Mouse (Mus musculus) right cerebral cortex, adult 18-20 months (tissue): ENCODE data around the gene Lrit3.
"Not testable (repeated sequence)": the region's sequence is repeated elsewhere in the genome, so short reads cannot be mapped to it uniquely, and the experiment has no call there.

ENCODE experiments used
- DNase-seq: peaks from one replicate; pipeline ENCODE4 v3.0.0; 2022; ENCODE audit warnings: mixed read lengths

The Lrit3 gene

GRCm38 (mm10) chr3:129766971-129767794 is 36.6 kb downstream of the Lrit3 start:
- no peak for DNase-seq

GRCm38 (mm10) chr3:129766106-129766505 is 37.7 kb downstream of the Lrit3 start:
- DNase-seq = no peak

- not testable (repeated sequence) for DNase-seq
Measured at GRCm38 (mm10) chr3:129757599-129757998, 46.2 kb downstream of the Lrit3 start.

- DNase-seq = peak; percentile 5
Measured at GRCm38 (mm10) chr3:129754650-129755604, 48.9 kb downstream of the Lrit3 start, which contains the start of gene Egf. Gene Egf, minus strand, starts transcription at chr3:129755316.

- DNase-seq = no peak
Measured at GRCm38 (mm10) chr3:129744803-129745202, 59.0 kb downstream of the Lrit3 start.

GRCm38 (mm10) chr3:129742781-129743180 is 61.0 kb downstream of the Lrit3 start:
- DNase-seq = no peak

GRCm38 (mm10) chr3:129738291-129739183 is 65.3 kb downstream of the Lrit3 start:
- no peak for DNase-seq
